Mouse (Mus musculus) thymus, adult 2 months (tissue): ENCODE measurements at regions not wholly inside any gene's neighbourhood (a gene's known extent, or its start where the extent isn't known, plus 50 kb on each side); places are given as distances from the start of the nearest gene placed in this dataset.

Experiments used
- CTCF ChIP-seq: fragments of 200-500 bp; IDR thresholded peaks from 2 replicates; pipeline ENCODE4 v1.5.1; 2012; ENCODE audit warnings: mild to moderate bottlenecking, control low read depth, low read length, moderate library complexity, borderline replicate concordance; ENCODE audit not compliant: control insufficient read depth, poor library complexity, insufficient read depth; ENCODE audit errors: extremely low read depth
- POLR2A ChIP-seq: fragments of 200-500 bp; IDR thresholded peaks from 2 replicates; pipeline ENCODE4 v1.6.1; 2012; ENCODE audit warnings: mild to moderate bottlenecking, low read length, control low read depth, moderate library complexity; ENCODE audit not compliant: control insufficient read depth, poor library complexity, insufficient read depth; ENCODE audit errors: extremely low read depth

DNA sequence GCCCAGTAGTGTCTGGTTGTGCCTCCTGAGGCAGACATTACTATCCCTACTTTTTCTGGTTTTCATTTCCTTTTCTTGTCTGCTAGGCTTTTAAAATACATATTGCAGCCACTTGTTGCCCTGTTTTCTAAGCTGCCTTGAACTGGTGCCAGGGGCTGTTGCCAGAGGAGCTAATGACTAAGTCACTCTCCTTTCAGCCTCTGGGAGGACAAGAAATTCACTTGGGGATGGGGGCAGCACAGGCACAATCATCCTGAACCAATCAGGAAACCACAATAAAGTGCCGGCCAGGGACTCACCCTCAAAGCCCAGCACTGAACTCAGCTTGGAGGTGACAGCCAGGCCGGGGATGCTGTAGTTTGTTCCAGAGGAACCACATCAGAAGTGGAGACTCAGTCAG lies 740.3 kb downstream of the Dhx35 start:
- TF ChIP-seq POLR2A (no peak), CTCF (no peak)
